Mouse (Mus musculus) splenic B cell, adult 2 months (primary cell): ENCODE measurements around the gene Retreg1.

Experiments
- DNase-seq: peaks from one replicate; pipeline ENCODE4 v3.0.0-alpha.2; 2011; ENCODE audit warnings: low read depth, low spot score
- H3K27me3 ChIP-seq: 2 replicates; pipeline ENCODE4 v1.6.1; 2012; ENCODE audit warnings: mild to moderate bottlenecking, low read length, moderate library complexity, mixed read lengths; ENCODE audit not compliant: control insufficient read depth, poor library complexity, insufficient read depth, severe bottlenecking
- H3K36me3 ChIP-seq: 2 replicates; pipeline ENCODE4 v1.6.1; 2012; ENCODE audit warnings: mild to moderate bottlenecking, low read length, moderate library complexity, mixed read lengths; ENCODE audit not compliant: control insufficient read depth, poor library complexity, insufficient read depth, severe bottlenecking

The Retreg1 gene

GRCm38 (mm10) chr15:25882002-25882401 is 39.0 kb downstream of the Retreg1 start:
- no peaks in the 10 kb centered on the region for H3K36me3 ChIP-seq
- DNase-seq: no peak
- no peaks in the 10 kb centered on the region for H3K27me3 ChIP-seq

- Histone ChIP-seq H3K27me3 (no peaks in the 10 kb centered on the region), H3K36me3 (no peaks in the 10 kb centered on the region)
- DNase-seq: no peak
Observed at GRCm38 (mm10) chr15:25884416-25884958, 41.5 kb downstream of the Retreg1 start.

- Histone ChIP-seq H3K36me3 (peaks cover 1% of the 10 kb centered on the region; the same call in 1 of the 2 replicates), H3K27me3 (no peaks in the 10 kb centered on the region)
- no peak for DNase-seq
Observed at GRCm38 (mm10) chr15:25886581-25887011, 43.6 kb downstream of the Retreg1 start.

GRCm38 (mm10) chr15:25889927-25890326 is 46.9 kb downstream of the Retreg1 start:
- H3K27me3 ChIP-seq: no peaks in the 10 kb centered on the region
- no peak for DNase-seq
- peaks cover 1% of the 10 kb centered on the region; the same call in 1 of the 2 replicates for H3K36me3 ChIP-seq

- peak; percentile 83 for DNase-seq
- Histone ChIP-seq H3K36me3 (peaks cover 1% of the 10 kb centered on the region; the same call in 1 of the 2 replicates), H3K27me3 (no peaks in the 10 kb centered on the region)
Observed at GRCm38 (mm10) chr15:25891556-25891955, 48.6 kb downstream of the Retreg1 start.

- Histone ChIP-seq H3K27me3 (no peaks in the 10 kb centered on the region), H3K36me3 (peaks cover 3% of the 10 kb centered on the region; the same call in 1 of the 2 replicates)
- no peak for DNase-seq
Observed at GRCm38 (mm10) chr15:25893327-25893726, 50.3 kb downstream of the Retreg1 start.

GRCm38 (mm10) chr15:25896783-25897182 is 53.8 kb downstream of the Retreg1 start:
- DNase-seq: peak; percentile 66
- Histone ChIP-seq H3K27me3 (no peaks in the 10 kb centered on the region), H3K36me3 (peaks cover 1% of the 10 kb centered on the region; the same call in 1 of the 2 replicates)

- H3K36me3 ChIP-seq: peaks cover 1% of the 10 kb centered on the region; the same call in 1 of the 2 replicates
- no peaks in the 10 kb centered on the region for H3K27me3 ChIP-seq
- DNase-seq: no peak
Observed at GRCm38 (mm10) chr15:25897617-25898016, 54.6 kb downstream of the Retreg1 start.

- no peaks in the 10 kb centered on the region for H3K27me3 ChIP-seq
- peaks cover 1% of the 10 kb centered on the region; the same call in 1 of the 2 replicates for H3K36me3 ChIP-seq
- DNase-seq: no peak
Observed at GRCm38 (mm10) chr15:25899021-25899420, 56.0 kb downstream of the Retreg1 start.

GRCm38 (mm10) chr15:25900540-25900939 is 57.6 kb downstream of the Retreg1 start:
- peak; percentile 80 for DNase-seq
- Histone ChIP-seq H3K36me3 (peaks cover 1% of the 10 kb centered on the region; the same call in 1 of the 2 replicates), H3K27me3 (no peaks in the 10 kb centered on the region)

- DNase-seq: peak; percentile 78
- Histone ChIP-seq H3K36me3 (peaks cover 2% of the 10 kb centered on the region; the same call in 1 of the 2 replicates), H3K27me3 (no peaks in the 10 kb centered on the region)
Observed at GRCm38 (mm10) chr15:25902931-25903615, 60.1 kb downstream of the Retreg1 start.

GRCm38 (mm10) chr15:25904435-25905021 is 61.5 kb downstream of the Retreg1 start:
- H3K27me3 ChIP-seq: no peaks in the 10 kb centered on the region
- H3K36me3 ChIP-seq: peaks cover 2% of the 10 kb centered on the region; the same call in 1 of the 2 replicates
- peak; percentile 73 for DNase-seq

GRCm38 (mm10) chr15:25909783-25910494 is 67.0 kb downstream of the Retreg1 start:
- peak; percentile 75 for DNase-seq
- peaks cover 2% of the 10 kb centered on the region; the same call in 1 of the 2 replicates for H3K36me3 ChIP-seq
- H3K27me3 ChIP-seq: no peaks in the 10 kb centered on the region

- peaks cover 2% of the 10 kb centered on the region; the same call in 1 of the 2 replicates for H3K36me3 ChIP-seq
- DNase-seq: no peak
- no peaks in the 10 kb centered on the region for H3K27me3 ChIP-seq
Observed at GRCm38 (mm10) chr15:25910495-25910865, 67.5 kb downstream of the Retreg1 start.
